Mouse (Mus musculus) embryo, embryonic 10 days (tissue): ENCODE results near the gene Cdc6.
A peak's percentile ranks its signal among the peaks of the same experiment; 100 is the strongest.
"Not testable (repeated sequence)": the region's sequence is repeated elsewhere in the genome, so short reads cannot be mapped to it uniquely, and the experiment has no call there.

ENCODE experiments used
- DNase-seq: peaks from one replicate; pipeline ENCODE4 v3.0.0-alpha.2; 2015; ENCODE audit warnings: low spot score

Gene Cdc6

GRCm38 (mm10) chr11:98909654-98910053 is 2.1 kb downstream of the Cdc6 start:
- DNase-seq, result peak; percentile 76

GRCm38 (mm10) chr11:98910415-98910814 is 2.8 kb downstream of the Cdc6 start:
- DNase-seq, result no peak

DNA sequence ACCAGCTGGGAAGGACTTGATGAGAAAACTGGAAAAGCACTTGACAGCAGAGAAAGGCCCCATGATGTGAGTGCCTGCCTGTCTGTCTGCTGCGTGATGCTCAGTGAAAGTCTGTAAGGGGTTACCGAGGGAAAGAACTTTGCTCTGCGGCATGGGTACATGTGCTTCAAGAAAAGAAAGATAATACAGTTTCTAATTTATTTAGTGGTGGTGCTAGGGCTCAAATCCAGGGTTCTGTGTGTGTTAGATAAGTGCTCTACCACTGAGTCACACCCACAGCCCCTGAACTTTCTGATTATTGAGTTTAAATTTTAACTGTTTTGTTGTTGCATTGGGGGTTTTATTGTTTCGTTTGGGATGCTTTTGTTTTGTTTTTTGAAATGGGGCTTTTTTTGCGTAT is 3.9 kb downstream of the Cdc6 start:
- no peak for DNase-seq

DNA sequence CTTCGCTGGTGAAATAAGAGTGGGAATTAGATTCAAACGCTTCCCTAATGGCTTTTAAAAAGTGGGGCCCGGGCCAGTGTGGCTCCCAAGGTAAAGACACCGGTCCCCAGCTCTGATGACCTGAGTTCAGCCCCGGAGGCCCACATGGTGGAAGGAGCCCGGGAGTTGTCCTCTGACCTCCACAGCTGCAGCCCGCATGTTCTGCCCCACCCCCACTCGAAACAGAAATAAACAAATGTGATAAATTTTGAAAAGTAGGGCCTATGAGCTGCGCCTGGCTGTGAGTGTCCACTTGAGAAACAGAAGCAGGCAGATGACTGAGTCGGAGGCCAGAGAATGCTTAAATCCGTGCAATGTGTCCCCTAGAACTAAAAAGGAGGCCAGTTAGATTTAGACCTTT is 6.6 kb downstream of the Cdc6 start:
- DNase-seq, result no peak

- DNase-seq, result not testable (repeated sequence)
Measured at GRCm38 (mm10) chr11:98916376-98916775, 8.8 kb downstream of the Cdc6 start.

GRCm38 (mm10) chr11:98917428-98918005 is 9.9 kb downstream of the Cdc6 start:
- no peak for DNase-seq

DNA sequence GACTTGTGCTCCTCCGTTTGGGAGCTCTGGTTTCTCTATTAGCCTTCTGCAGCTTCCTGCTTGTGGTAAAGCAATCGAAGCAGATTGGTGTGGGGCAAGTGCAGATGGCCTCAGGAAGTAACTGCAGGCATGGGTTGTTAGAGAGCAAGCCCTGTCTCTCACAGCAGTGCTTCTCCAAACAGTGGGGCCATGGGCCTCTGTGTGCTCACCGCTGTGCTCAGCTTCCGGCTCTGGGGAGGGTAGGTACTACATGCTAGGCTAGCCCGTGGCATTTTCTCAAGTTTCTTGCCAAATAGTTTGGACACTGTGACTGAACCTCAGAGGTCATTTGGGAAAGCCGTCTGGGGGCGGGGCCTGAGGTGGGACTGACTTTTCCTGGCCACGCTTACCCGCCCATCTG is 10.6 kb downstream of the Cdc6 start:
- DNase-seq, result no peak

- DNase-seq, result no peak
Measured at GRCm38 (mm10) chr11:98919009-98919408, 11.4 kb downstream of the Cdc6 start.

DNA sequence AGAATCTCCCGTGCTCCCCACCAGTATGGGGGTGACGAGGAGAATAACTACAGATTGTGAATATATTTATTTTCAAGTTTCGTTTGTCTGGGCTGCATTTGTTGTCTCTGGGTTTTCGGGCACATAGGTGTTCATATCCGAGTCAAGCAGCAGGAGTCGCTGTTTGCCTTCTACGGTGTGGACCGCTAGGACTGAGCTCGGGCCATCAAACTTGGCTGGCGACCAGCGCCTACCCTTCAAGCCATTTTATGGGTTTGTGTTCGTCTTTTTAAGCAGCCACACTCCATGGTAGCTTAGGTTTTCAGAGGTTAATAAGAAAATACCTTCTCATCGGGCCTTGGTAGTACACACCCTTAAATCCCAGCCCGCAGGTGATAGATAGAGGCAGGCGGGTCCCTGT is 14.2 kb downstream of the Cdc6 start:
- DNase-seq, result peak; percentile 83

GRCm38 (mm10) chr11:98922307-98922706 is 14.7 kb downstream of the Cdc6 start:
- DNase-seq, result peak; percentile 78

DNA sequence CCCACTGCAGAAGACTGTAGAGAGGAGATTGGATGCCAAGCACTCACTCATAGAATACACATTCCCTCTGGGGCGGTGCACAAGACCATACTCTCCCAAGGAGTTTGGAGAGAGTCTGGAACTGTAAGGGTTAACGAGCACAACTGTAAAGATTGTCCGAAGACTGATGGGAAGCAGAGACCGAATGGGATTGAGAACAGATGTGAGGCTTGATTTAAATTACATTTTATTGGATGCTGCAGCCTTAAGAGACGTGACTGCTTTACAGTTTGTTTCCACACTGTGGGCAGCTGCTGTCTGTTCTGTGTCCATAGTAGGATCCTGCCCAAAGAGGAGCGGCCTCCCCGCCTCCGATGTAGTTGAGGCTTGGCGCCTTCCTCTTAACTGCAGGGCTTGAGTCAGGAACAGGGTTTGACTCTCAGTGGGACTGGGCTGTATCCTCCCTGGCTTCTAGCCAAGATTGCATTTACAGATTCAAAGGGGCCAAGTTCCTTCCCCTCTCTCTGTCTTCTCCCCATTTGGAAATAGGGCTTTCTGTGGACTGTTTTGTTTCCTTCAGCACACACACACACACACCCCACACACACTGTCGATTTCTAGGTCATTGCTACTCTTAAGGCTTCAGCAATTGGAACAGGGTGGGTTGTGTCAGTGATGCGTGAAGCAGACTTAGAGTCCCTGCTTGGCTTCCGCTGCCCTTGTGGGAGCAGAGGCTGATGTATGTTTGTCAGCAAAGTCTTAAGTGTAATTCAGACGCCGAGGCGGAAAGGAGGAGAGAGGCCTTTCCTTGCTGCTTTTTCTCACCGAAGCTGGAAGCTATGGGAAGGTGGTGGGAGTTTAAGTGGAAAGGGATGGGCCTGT is 15.5 kb downstream of the Cdc6 start:
- peak; percentile 48 for DNase-seq

- DNase-seq, result no peak
Measured at GRCm38 (mm10) chr11:98924633-98925175, 17.1 kb downstream of the Cdc6 start.

- DNase-seq, result peak; percentile 40
Measured at GRCm38 (mm10) chr11:98925265-98925721, 17.7 kb downstream of the Cdc6 start.

DNA sequence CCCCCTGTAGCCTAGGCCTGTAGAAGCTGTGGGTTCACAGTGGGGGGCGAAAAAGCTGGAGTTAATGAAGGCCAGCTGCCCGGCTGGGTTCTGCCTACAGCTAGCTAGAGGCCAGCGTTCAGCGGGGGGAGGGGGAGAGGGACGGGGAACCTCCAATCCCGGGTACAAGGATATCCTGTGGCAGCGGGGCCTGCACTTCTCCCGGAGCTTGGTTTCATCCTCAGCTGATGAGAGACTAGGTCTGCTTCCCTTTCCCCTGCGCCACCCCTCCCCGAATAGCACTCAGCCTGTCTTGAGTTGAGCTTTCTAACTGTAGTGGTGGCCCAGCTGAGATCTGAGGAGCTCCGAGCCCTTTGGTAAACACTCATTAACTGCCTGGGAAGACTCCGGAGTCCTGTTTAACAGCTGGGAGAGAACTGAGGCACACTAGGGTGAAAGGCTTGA is 18.3 kb downstream of the Cdc6 start:
- DNase-seq, result peak; percentile 87

DNA sequence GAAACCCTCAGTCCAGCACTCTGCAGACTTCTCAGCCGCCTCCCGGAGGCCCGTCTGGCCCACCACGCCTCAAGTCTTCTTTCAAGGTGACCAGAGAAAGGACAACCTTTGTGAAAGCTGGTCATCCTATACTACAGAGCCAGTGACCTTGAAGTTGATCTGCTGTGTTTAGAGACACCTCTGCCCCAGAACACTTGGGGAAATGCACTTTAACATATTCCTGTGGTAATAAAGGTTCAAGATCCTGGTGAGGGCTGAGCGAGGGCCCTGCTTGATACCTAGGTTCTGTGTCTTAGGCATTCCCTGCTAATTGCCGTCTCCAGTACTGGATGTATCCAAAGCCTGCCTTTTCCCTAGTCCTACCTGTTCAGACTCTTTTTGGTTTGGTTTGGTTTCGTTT is 19.0 kb downstream of the Cdc6 start:
- no peak for DNase-seq

DNA sequence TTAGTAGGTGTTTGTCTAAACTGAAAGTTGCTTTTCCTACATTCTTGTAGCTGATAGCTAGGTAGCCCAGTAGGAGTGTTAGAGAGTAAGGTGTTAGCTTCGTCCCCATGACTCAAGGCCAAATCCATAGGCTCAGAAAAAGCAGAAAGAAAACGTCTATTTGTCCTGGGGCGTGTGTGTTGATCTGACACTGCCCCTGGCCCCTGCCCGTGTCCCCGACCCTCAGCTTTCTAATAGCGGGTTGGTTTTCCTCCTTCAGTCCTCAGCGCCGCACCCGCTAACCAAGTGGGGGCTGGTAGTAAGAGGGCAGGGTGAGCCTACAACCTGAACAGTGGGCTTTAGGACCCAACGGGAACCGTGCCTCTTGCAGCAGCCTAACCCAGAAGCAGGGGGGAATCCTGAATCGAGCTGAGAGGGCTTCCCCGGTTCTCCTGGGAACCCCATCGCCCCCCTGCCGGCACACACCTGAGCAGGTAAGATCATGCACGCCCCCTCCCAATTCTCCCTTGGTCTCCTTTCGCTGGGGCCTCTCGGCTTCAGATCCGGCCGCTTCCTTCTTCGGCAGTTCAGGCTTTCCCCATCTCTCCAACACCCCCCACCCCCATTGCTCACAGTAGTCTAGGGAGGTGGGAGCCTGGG is 20.0 kb downstream of the Cdc6 start, which contains the start of gene Rara:
TSS of gene Rara (plus strand) at position 381 of the 639 bp plus-strand sequence.
- DNase-seq, result peak; percentile 74

- no peak for DNase-seq
Measured at GRCm38 (mm10) chr11:98928186-98928893, 20.7 kb downstream of the Cdc6 start.

- peak; percentile 70 for DNase-seq
Measured at GRCm38 (mm10) chr11:98929503-98929902, 21.9 kb downstream of the Cdc6 start.

DNA sequence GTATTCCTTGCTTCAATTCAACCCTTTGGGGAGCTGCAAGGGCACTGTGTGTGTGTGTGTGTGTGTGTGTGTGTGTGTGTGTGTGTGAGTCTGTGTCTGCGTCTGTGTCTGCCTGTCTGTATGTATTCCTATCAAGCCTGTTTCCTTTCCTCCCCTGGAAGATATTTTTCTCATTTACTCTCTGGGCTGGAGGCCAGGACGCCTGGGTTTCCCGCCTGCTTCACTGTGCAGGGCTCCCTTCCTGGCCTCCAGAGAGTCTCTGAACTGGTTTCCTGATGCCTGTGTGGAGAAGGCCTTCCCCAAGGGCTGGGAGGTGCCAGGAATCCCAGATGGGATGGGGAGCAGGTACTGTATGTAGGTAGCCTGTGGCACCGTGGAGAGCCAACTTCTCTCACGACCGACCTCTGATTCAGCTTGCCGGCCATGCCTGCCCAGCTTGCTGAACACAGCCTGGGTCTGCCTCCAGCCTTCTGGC is 22.6 kb downstream of the Cdc6 start:
- DNase-seq, result no peak

GRCm38 (mm10) chr11:98930773-98931512 is 23.3 kb downstream of the Cdc6 start:
- no peak for DNase-seq
